Mouse (Mus musculus) cerebral cortex, adult 2 months (tissue): ENCODE results near the gene D330020A13Rik.

Experiments
- WGBS: fragments of 180-500 bp; shearing (Covaris S2); methylation state at CpG from one replicate; pipeline ENCODE4 v1.1.7; 2018; 5-methylcytosine and 5-hydroxymethylcytosine counted together

The D330020A13Rik gene

GRCm38 (mm10) chr6:120294056-120294784 is at the start of gene D330020A13Rik, which contains the start of gene B4galnt3:
TSS of gene D330020A13Rik (plus strand) at chr6:120294364.
TSS of gene B4galnt3 (minus strand) at chr6:120294559.
- WGBS, result 1% methylated on average over 77 of the region's 79 CpGs

GRCm38 (mm10) chr6:120246676-120247075 is 47.5 kb upstream of the D330020A13Rik start:
- 83% methylated on average over 5 of the region's 5 CpGs for WGBS

GRCm38 (mm10) chr6:120249831-120250230 is 44.3 kb upstream of the D330020A13Rik start:
- 72% methylated on average over 5 of the region's 5 CpGs for WGBS

- WGBS, result 94% methylated on average over 7 of the region's 7 CpGs
Measured at GRCm38 (mm10) chr6:120251010-120251409, 43.2 kb upstream of the D330020A13Rik start.

GRCm38 (mm10) chr6:120252741-120253140 is 41.4 kb upstream of the D330020A13Rik start:
- 89% methylated on average over 2 of the region's 2 CpGs for WGBS

GRCm38 (mm10) chr6:120254640-120255039 is 39.5 kb upstream of the D330020A13Rik start:
- 55% methylated on average over 4 of the region's 4 CpGs for WGBS

GRCm38 (mm10) chr6:120255144-120255543 is 39.0 kb upstream of the D330020A13Rik start:
- 83% methylated on average over 4 of the region's 4 CpGs for WGBS

GRCm38 (mm10) chr6:120255701-120256100 is 38.5 kb upstream of the D330020A13Rik start:
- 59% methylated on average over 12 of the region's 12 CpGs for WGBS

- WGBS, result 79% methylated on average over 5 of the region's 5 CpGs
Measured at GRCm38 (mm10) chr6:120256431-120256935, 37.7 kb upstream of the D330020A13Rik start.

GRCm38 (mm10) chr6:120259481-120259880 is 34.7 kb upstream of the D330020A13Rik start:
- 71% methylated on average over 9 of the region's 9 CpGs for WGBS

- 77% methylated on average over 12 of the region's 12 CpGs for WGBS
Measured at GRCm38 (mm10) chr6:120262886-120263531, 31.2 kb upstream of the D330020A13Rik start.

- WGBS, result 86% methylated on average over 7 of the region's 7 CpGs
Measured at GRCm38 (mm10) chr6:120263608-120264007, 30.6 kb upstream of the D330020A13Rik start.

GRCm38 (mm10) chr6:120264151-120264550 is 30.0 kb upstream of the D330020A13Rik start:
- 74% methylated on average over 6 of the region's 6 CpGs for WGBS

GRCm38 (mm10) chr6:120274181-120274580 is 20.0 kb upstream of the D330020A13Rik start:
- 72% methylated on average over 8 of the region's 8 CpGs for WGBS

- 59% methylated on average over 4 of the region's 4 CpGs for WGBS
Measured at GRCm38 (mm10) chr6:120274887-120275286, 19.3 kb upstream of the D330020A13Rik start.

- WGBS, result 44% methylated on average over 6 of the region's 6 CpGs
Measured at GRCm38 (mm10) chr6:120275301-120275700, 18.9 kb upstream of the D330020A13Rik start.

GRCm38 (mm10) chr6:120276874-120277449 is 17.2 kb upstream of the D330020A13Rik start:
- WGBS, result 86% methylated on average over 7 of the region's 7 CpGs

- WGBS, result 96% methylated on average over 9 of the region's 9 CpGs
Measured at GRCm38 (mm10) chr6:120287279-120287678, 6.9 kb upstream of the D330020A13Rik start.

GRCm38 (mm10) chr6:120288541-120288940 is 5.6 kb upstream of the D330020A13Rik start:
- 59% methylated on average over 7 of the region's 7 CpGs for WGBS

GRCm38 (mm10) chr6:120289430-120289829 is 4.7 kb upstream of the D330020A13Rik start:
- 91% methylated on average over 4 of the region's 4 CpGs for WGBS

- WGBS, result 80% methylated on average over 7 of the region's 7 CpGs
Measured at GRCm38 (mm10) chr6:120291396-120292009, 2.7 kb upstream of the D330020A13Rik start.

- 2% methylated on average over 16 of the region's 16 CpGs for WGBS
Measured at GRCm38 (mm10) chr6:120294785-120295133, 595 bp downstream of the D330020A13Rik start.
